Mouse (Mus musculus) forebrain, embryonic 11.5 days (tissue): ENCODE measurements around the gene Ppp5c. TPM values are rescaled to one million over a fixed set of nuclear protein-coding genes. Genes with fewer than 3 reads are reported as not detected.

Source experiments
- ATAC-seq: fragments of 200-750 bp; cut with Nextera tagmentation; replicated peaks from 2 replicates; pipeline ENCODE4 v1.8.0; 2017; ENCODE audit warnings: moderate TSS enrichment; ENCODE audit not compliant: low FRiP score
- DNase-seq: peaks from one replicate; pipeline ENCODE4 v3.0.0-alpha.2; 2017; ENCODE audit warnings: low spot score
- H3K27ac ChIP-seq: fragments of 300-500 bp; sonication (generic); 2 replicates; pipeline ENCODE4 v1.5.1; 2014; ENCODE audit warnings: low read depth, low read length
- H3K27me3 ChIP-seq: fragments of 300-500 bp; sonication (generic); 2 replicates; pipeline ENCODE4 v1.6.1; 2014; ENCODE audit warnings: mild to moderate bottlenecking, low read length, mixed read lengths; ENCODE audit not compliant: control insufficient read depth, insufficient read depth
- H3K36me3 ChIP-seq: fragments of 300-500 bp; sonication (generic); 2 replicates; pipeline ENCODE4 v1.6.1; 2014; ENCODE audit warnings: mild to moderate bottlenecking, low read length, moderate library complexity, mixed read lengths; ENCODE audit not compliant: control insufficient read depth, insufficient read depth
- H3K4me1 ChIP-seq: fragments of 300-500 bp; sonication (generic); replicated peaks from 2 replicates; pipeline ENCODE4 v1.6.1; 2014; ENCODE audit warnings: low read length, mixed read lengths; ENCODE audit not compliant: control insufficient read depth, insufficient read depth
- H3K4me2 ChIP-seq: fragments of 300-500 bp; sonication (generic); 2 replicates; pipeline ENCODE4 v1.6.1; 2014; ENCODE audit warnings: low read depth, mild to moderate bottlenecking, low read length, moderate library complexity, mixed read lengths; ENCODE audit not compliant: severe bottlenecking
- H3K4me3 ChIP-seq: fragments of 300-500 bp; sonication (generic); 2 replicates; pipeline ENCODE4 v1.5.1; 2014; ENCODE audit warnings: low read depth, low read length
- H3K9ac ChIP-seq: fragments of 300-500 bp; sonication (generic); 2 replicates; pipeline ENCODE4 v1.6.1; 2014; ENCODE audit warnings: low read length
- H3K9me3 ChIP-seq: fragments of 300-500 bp; sonication (generic); 2 replicates; pipeline ENCODE4 v1.6.1; 2016; ENCODE audit warnings: low read length, mixed read lengths; ENCODE audit not compliant: control insufficient read depth
- WGBS: fragments of 180-500 bp; shearing (Covaris S2); extraction: QIAGEN DNeasy Blood & Tissue Kit; methylation state at CpG from one replicate; pipeline ENCODE4 v1.1.7; 2014; 5-methylcytosine and 5-hydroxymethylcytosine counted together
- polyA plus RNA-seq: library from polyadenylated mRNA; unstranded; fragments of >200 nt; fragmentation: Nextera tagmentation; extraction: Ambion mirVana; gene quantifications from 2 replicates; pipeline ENCODE4 v1.2.1, GENCODE M21; 2014

The Ppp5c gene
- polyA plus RNA-seq, 1 experiment from 2014 or later: 123 TPM

GRCm38 (mm10) chr7:17056601-17057523 is 29.1 kb upstream of the Ppp5c start:
- Histone ChIP-seq H3K4me1 (peaks cover 25% of the 10 kb centered on the region; the same call in 1 of the 2 replicates), H3K4me2 (peak overlapping the region; percentile 82), H3K4me3 (peak overlapping the region; percentile 42), H3K36me3 (no peaks in the 10 kb centered on the region), H3K9me3 (no peaks in the 10 kb centered on the region), H3K9ac (peak overlapping the region; percentile 48), H3K27ac (peak overlapping the region; percentile 62), H3K27me3 (no peaks in the 10 kb centered on the region)
- WGBS: 37% methylated on average over 14 of the region's 14 CpGs
- ATAC-seq (peak; percentile 34; the same call in 1 of the 2 replicates), DNase-seq (peak; percentile 71)

DNA sequence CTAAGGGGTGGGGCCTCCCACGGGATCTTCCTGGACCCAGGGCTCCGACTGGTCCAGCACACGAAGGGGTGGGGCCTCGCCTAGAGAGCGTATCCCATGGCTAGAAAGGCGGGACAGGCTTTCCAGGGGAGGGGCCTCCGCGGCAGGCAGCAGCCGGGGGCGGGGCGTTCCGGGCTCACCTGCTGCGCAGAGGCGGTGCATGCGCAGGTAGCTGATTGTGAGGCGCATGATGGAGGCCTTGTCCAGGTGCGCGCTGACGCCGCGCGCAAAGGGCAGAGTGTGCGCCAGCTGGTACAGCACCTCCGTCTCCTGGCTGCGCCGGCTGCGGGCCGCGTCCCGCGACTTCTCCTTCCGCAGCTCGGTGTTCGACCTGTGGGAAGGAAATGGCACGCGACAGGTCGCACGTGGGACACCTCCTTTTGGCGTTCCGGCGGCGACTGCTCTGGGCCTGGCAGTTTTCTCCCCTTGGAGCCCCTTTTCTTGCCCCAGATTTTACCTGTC is 28.4 kb upstream of the Ppp5c start:
- Histone ChIP-seq H3K4me3 (peak overlapping the region; percentile 42), H3K4me1 (peaks cover 25% of the 10 kb centered on the region; the same call in 1 of the 2 replicates), H3K9me3 (no peaks in the 10 kb centered on the region), H3K27me3 (no peaks in the 10 kb centered on the region), H3K4me2 (peak overlapping the region; percentile 82), H3K36me3 (no peaks in the 10 kb centered on the region), H3K9ac (peak overlapping the region; percentile 48), H3K27ac (peak overlapping the region; percentile 62)
- DNase-seq (peak; percentile 89), ATAC-seq (peak; percentile 82)
- under 1% methylated on average over 42 of the region's 42 CpGs for WGBS

DNA sequence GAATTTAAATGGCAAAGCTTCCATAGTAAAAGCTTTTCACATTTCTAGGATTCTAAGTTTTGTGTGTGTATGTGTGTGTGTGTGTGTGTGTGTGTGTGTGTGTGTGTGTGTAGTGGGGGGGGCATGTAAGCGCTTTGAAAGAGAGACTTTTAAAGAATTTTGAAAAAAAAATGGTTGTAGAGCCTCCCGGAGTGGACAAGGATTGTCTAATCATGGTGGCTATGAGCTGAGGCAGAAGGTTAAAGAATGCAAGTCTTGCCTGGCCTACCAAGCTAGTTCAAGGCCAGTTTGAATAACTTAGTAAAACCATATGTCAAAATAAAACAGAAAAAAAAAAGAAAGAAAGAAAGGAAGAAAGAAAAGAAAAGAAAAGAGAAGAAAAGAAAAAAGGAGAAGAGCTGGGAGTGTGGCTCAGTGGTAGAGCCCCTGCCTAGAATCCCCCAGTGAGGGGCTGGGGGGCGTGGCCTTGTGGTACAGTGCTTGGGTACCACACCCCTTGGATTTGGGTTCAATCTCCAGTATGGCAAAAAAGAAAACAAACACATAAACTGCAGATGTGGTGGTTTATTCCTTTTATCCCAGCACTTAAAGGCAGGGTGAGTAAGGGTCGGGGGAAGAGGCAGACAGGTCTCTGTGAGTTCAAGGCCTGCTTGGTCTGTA is 27.7 kb upstream of the Ppp5c start:
- H3K4me1 ChIP-seq: peaks cover 21% of the 10 kb centered on the region; the same call in 1 of the 2 replicates
- ATAC-seq: no peak
- no peaks in the 10 kb centered on the region for H3K27me3 ChIP-seq
- peak overlapping the region; percentile 82 for H3K4me2 ChIP-seq
- H3K27ac ChIP-seq: no peak overlapping the region
- no peaks in the 10 kb centered on the region for H3K36me3 ChIP-seq
- 86% methylated on average over 4 of the region's 4 CpGs for WGBS
- no peaks in the 10 kb centered on the region for H3K9me3 ChIP-seq
- H3K4me3 ChIP-seq: no peak overlapping the region
- no peak for DNase-seq
- H3K9ac ChIP-seq: no peak overlapping the region; the same call in 1 of the 2 replicates

- H3K4me2 ChIP-seq: no peak overlapping the region
- WGBS: 88% methylated on average over 16 of the region's 16 CpGs
- ATAC-seq: no peak
- H3K27ac ChIP-seq: no peak overlapping the region
- no peak overlapping the region for H3K9ac ChIP-seq
- H3K27me3 ChIP-seq: no peaks in the 10 kb centered on the region
- H3K4me3 ChIP-seq: no peak overlapping the region
- H3K9me3 ChIP-seq: no peaks in the 10 kb centered on the region
- peaks cover 15% of the 10 kb centered on the region; the same call in 1 of the 2 replicates for H3K4me1 ChIP-seq
- H3K36me3 ChIP-seq: no peaks in the 10 kb centered on the region
- DNase-seq: peak; percentile 49
Measured at GRCm38 (mm10) chr7:17054325-17054989, 26.7 kb upstream of the Ppp5c start.

- no peak overlapping the region for H3K4me3 ChIP-seq
- H3K36me3 ChIP-seq: no peaks in the 10 kb centered on the region
- no peak overlapping the region for H3K4me2 ChIP-seq
- no peak overlapping the region for H3K9ac ChIP-seq
- WGBS: 9% methylated on average over 16 of the region's 17 CpGs
- H3K4me1 ChIP-seq: peaks cover 3% of the 10 kb centered on the region; the same call in 1 of the 2 replicates
- no peak overlapping the region for H3K27ac ChIP-seq
- H3K9me3 ChIP-seq: no peaks in the 10 kb centered on the region
- DNase-seq (peak; percentile 87), ATAC-seq (0 out of 2 replicates have a peak, but pooled peaks have one; percentile 6)
- H3K27me3 ChIP-seq: no peaks in the 10 kb centered on the region
Measured at GRCm38 (mm10) chr7:17050933-17051594, 23.3 kb upstream of the Ppp5c start.

GRCm38 (mm10) chr7:17050491-17050890 is 22.8 kb upstream of the Ppp5c start:
- H3K4me2 ChIP-seq: no peak overlapping the region
- no peaks in the 10 kb centered on the region for H3K9me3 ChIP-seq
- H3K27me3 ChIP-seq: no peaks in the 10 kb centered on the region
- H3K36me3 ChIP-seq: no peaks in the 10 kb centered on the region
- DNase-seq (peak; percentile 53), ATAC-seq (peak; percentile 29; the same call in 1 of the 2 replicates)
- H3K4me1 ChIP-seq: no peaks in the 10 kb centered on the region
- H3K4me3 ChIP-seq: no peak overlapping the region
- H3K9ac ChIP-seq: no peak overlapping the region
- WGBS: 66% methylated on average over 11 of the region's 11 CpGs
- H3K27ac ChIP-seq: no peak overlapping the region

- DNase-seq: peak; percentile 40
- no peak for ATAC-seq
- Histone ChIP-seq H3K4me2 (no peak overlapping the region), H3K9me3 (no peaks in the 10 kb centered on the region), H3K4me3 (no peak overlapping the region), H3K4me1 (no peaks in the 10 kb centered on the region), H3K36me3 (no peaks in the 10 kb centered on the region), H3K27ac (no peak overlapping the region), H3K27me3 (no peaks in the 10 kb centered on the region), H3K9ac (no peak overlapping the region)
- 87% methylated on average over 10 of the region's 10 CpGs for WGBS
Measured at GRCm38 (mm10) chr7:17048431-17049190, 20.9 kb upstream of the Ppp5c start.
